Mouse (Mus musculus) MEL (cell line): ENCODE measurements around the gene Ext2. TPM values are rescaled to one million over a fixed set of nuclear protein-coding genes. Genes with fewer than 3 reads are reported as not detected.

Experiments
- DNase-seq: peaks from one replicate; pipeline ENCODE4 v3.0.0; 2011; ENCODE audit warnings: low read depth, low spot score
- H3K27ac ChIP-seq: 2 replicates; pipeline ENCODE4 v1.5.1; 2012; ENCODE audit warnings: low read depth, mild to moderate bottlenecking, control low read depth, low read length, moderate library complexity; ENCODE audit not compliant: control insufficient read depth
- H3K27me3 ChIP-seq, 2 experiments: fragments of 150-350 bp in 1 of 2; sonication (generic) in 1 of 2; 2 replicates each; pipeline ENCODE4 v1.6.1; 2012; ENCODE audit warnings: low read length in 2 of 2, mild to moderate bottlenecking in 2 of 2, improper control_type of control experiment in 1 of 2, moderate library complexity in 1 of 2; ENCODE audit not compliant: insufficient read depth in 2 of 2, control insufficient read depth in 1 of 2
- H3K36me3 ChIP-seq, 2 experiments: 2 replicates each; pipeline ENCODE4 v1.6.1; 2012 to 2014; ENCODE audit warnings: low read length in 2 of 2, improper control_type of control experiment in 1 of 2, inconsistent platforms in 1 of 2, mild to moderate bottlenecking in 1 of 2; ENCODE audit not compliant: insufficient read depth in 2 of 2, control insufficient read depth in 1 of 2
- H3K4me1 ChIP-seq, 2 experiments: fragments of 150-350 bp in 1 of 2; sonication (generic) in 1 of 2; 2 replicates each; pipeline ENCODE4 v1.6.1; 2012; ENCODE audit warnings: low read length in 2 of 2, improper control_type of control experiment in 1 of 2, mild to moderate bottlenecking in 1 of 2; ENCODE audit not compliant: insufficient read depth in 2 of 2, control insufficient read depth in 1 of 2
- H3K4me3 ChIP-seq, 2 experiments: fragments of 150-350 bp in 1 of 2; sonication (generic) in 1 of 2; 2 replicates each; pipeline ENCODE4 v1.5.1; 2012; ENCODE audit warnings: low read depth in 2 of 2, low read length in 2 of 2, mild to moderate bottlenecking in 2 of 2, moderate library complexity in 2 of 2, control low read depth in 1 of 2, improper control_type of control experiment in 1 of 2; ENCODE audit not compliant: control insufficient read depth in 1 of 2, insufficient read depth in 1 of 2
- H3K79me2 ChIP-seq: 2 replicates; pipeline ENCODE4 v1.6.1; 2012; ENCODE audit warnings: mild to moderate bottlenecking, low read length, moderate library complexity; ENCODE audit not compliant: control insufficient read depth, poor library complexity, insufficient read depth
- H3K9ac ChIP-seq: 2 replicates; pipeline ENCODE4 v1.6.1; 2012; ENCODE audit warnings: low read depth, mild to moderate bottlenecking, control low read depth, low read length, moderate library complexity; ENCODE audit not compliant: control insufficient read depth, poor library complexity, severe bottlenecking
- H3K9me3 ChIP-seq: fragments of 150-350 bp; sonication (generic); replicated peaks from 2 replicates; pipeline ENCODE4 v1.6.1; 2012; ENCODE audit warnings: mild to moderate bottlenecking, low read length, improper control_type of control experiment, moderate library complexity; ENCODE audit not compliant: insufficient read depth
- BHLHE40 ChIP-seq: IDR thresholded peaks from 2 replicates; pipeline ENCODE4 v1.6.1; 2012; ENCODE audit warnings: low read depth, mild to moderate bottlenecking, inconsistent platforms, low read length, improper control_type of control experiment, borderline replicate concordance
- CHD2 ChIP-seq: IDR thresholded peaks from 2 replicates; pipeline ENCODE4 v1.6.1; 2011; ENCODE audit warnings: low read length, improper control_type of control experiment
- E2F4 ChIP-seq: IDR thresholded peaks from 2 replicates; pipeline ENCODE4 v1.6.1; 2011; ENCODE audit warnings: low read depth, low read length, improper control_type of control experiment, borderline replicate concordance
- ELF1 ChIP-seq: IDR thresholded peaks from 2 replicates; pipeline ENCODE4 v1.6.1; 2014; ENCODE audit warnings: low read depth, mild to moderate bottlenecking, inconsistent platforms, low read length, improper control_type of control experiment, moderate library complexity
- EP300 ChIP-seq, 2 experiments: IDR thresholded peaks; 2 replicates each; pipeline ENCODE4 v1.6.1; 2011; ENCODE audit warnings: improper control_type of control experiment in 2 of 2, low read length in 2 of 2, low read depth in 1 of 2, mild to moderate bottlenecking in 1 of 2
- ETS1 ChIP-seq: IDR thresholded peaks from 2 replicates; pipeline ENCODE4 v1.6.1; 2012; ENCODE audit warnings: low read depth, mild to moderate bottlenecking, inconsistent platforms, low read length, improper control_type of control experiment, moderate library complexity
- GABPA ChIP-seq: IDR thresholded peaks from 2 replicates; pipeline ENCODE4 v1.6.1; 2012; ENCODE audit warnings: low read depth, mild to moderate bottlenecking, inconsistent platforms, low read length, improper control_type of control experiment, moderate library complexity
- GATA1 ChIP-seq: IDR thresholded peaks from 2 replicates; pipeline ENCODE4 v1.6.1; 2011; ENCODE audit warnings: low read depth, low read length, improper control_type of control experiment
- MAFK ChIP-seq: IDR thresholded peaks from 2 replicates; pipeline ENCODE4 v1.6.1; 2011; ENCODE audit warnings: low read depth, mild to moderate bottlenecking, low read length, improper control_type of control experiment, borderline replicate concordance
- MAX ChIP-seq: IDR thresholded peaks from 2 replicates; pipeline ENCODE4 v1.6.1; 2011; ENCODE audit warnings: low read length, improper control_type of control experiment
- MXI1 ChIP-seq: IDR thresholded peaks from 2 replicates; pipeline ENCODE4 v1.6.1; 2011; ENCODE audit warnings: mild to moderate bottlenecking, low read depth, low read length, improper control_type of control experiment
- MYB ChIP-seq: IDR thresholded peaks from 2 replicates; pipeline ENCODE4 v1.6.1; 2011; ENCODE audit warnings: mild to moderate bottlenecking, low read depth, low read length, improper control_type of control experiment
- POLR2AphosphoS2 ChIP-seq: IDR thresholded peaks from 2 replicates; pipeline ENCODE4 v1.6.1; 2011; ENCODE audit warnings: low read length, improper control_type of control experiment
- SIN3A ChIP-seq: IDR thresholded peaks from 2 replicates; pipeline ENCODE4 v1.6.1; 2012; ENCODE audit warnings: low read length, improper control_type of control experiment, inconsistent platforms
- SMC3 ChIP-seq: IDR thresholded peaks from 2 replicates; pipeline ENCODE4 v1.6.1; 2011; ENCODE audit warnings: low read depth, low read length, improper control_type of control experiment
- TBP ChIP-seq: IDR thresholded peaks from 2 replicates; pipeline ENCODE4 v1.8.0; 2011; ENCODE audit warnings: low read depth, low read length, improper control_type of control experiment
- TCF12 ChIP-seq: IDR thresholded peaks from 2 replicates; pipeline ENCODE4 v1.6.1; 2014; ENCODE audit warnings: low read depth, mild to moderate bottlenecking, inconsistent platforms, low read length, improper control_type of control experiment, moderate library complexity
- ZC3H11A ChIP-seq: IDR thresholded peaks from 2 replicates; pipeline ENCODE4 v1.6.1; 2012; ENCODE audit warnings: low read depth, mild to moderate bottlenecking, inconsistent platforms, low read length, improper control_type of control experiment
- ZNF384 ChIP-seq: IDR thresholded peaks from 2 replicates; pipeline ENCODE4 v1.6.1; 2012; ENCODE audit warnings: low read depth, mild to moderate bottlenecking, inconsistent platforms, low read length, improper control_type of control experiment
- polyA plus RNA-seq, 2 experiments: library from polyadenylated mRNA; stranded (reverse) in 1 of 2; unstranded in 1 of 2; fragments of >175 nt in 1 of 2; fragments of >200 nt in 1 of 2; gene quantifications; 2 replicates each; pipeline versions ENCODE4 v1.2.1 to v1.2.4; 2012; ENCODE audit warnings: low replicate concordance in 2 of 2, low read depth in 1 of 2; ENCODE audit not compliant: insufficient read length in 2 of 2, insufficient read depth in 1 of 2, missing spikeins in 1 of 2
- total RNA-seq: library from RNA; depleted of rRNA; stranded (reverse); fragments of 300-350 nt; gene quantifications from 2 replicates; pipeline ENCODE4 v1.2.3, GENCODE M21; 2012

Gene Ext2
- total and polyA plus RNA-seq, 3 experiments = 33.7 to 66.8 TPM; not detected in 1

- TF ChIP-seq EP300 (IDR thresholded peaks at IDR 0.05; ENCODE audit: low read depth in 1 of 2, low read length in 2 of 2) = no peak
- TF ChIP-seq ETS1 = no peak
- no peak for TF ChIP-seq MYB
- no peak for TF ChIP-seq ZC3H11A
- no peak for TF ChIP-seq E2F4
- TF ChIP-seq, all 39 proteins: peak for 0
Observed at GRCm38 (mm10) chr2:93758298-93758697, 64.1 kb downstream of the Ext2 start (continued).

- Histone ChIP-seq H3K4me3 (no peak overlapping the region), H3K27me3 (no peaks in the 10 kb centered on the region), H3K9ac (no peak overlapping the region), H3K79me2 (no peaks in the 10 kb centered on the region), H3K36me3 (no peaks in the 10 kb centered on the region; a peak in 1 of 4 replicates), H3K27ac (no peak overlapping the region), H3K9me3 (no peaks in the 10 kb centered on the region), H3K4me1 (no peaks in the 10 kb centered on the region)
- TF ChIP-seq GABPA = no peak
- no peak for TF ChIP-seq GATA1
- no peak for TF ChIP-seq ELF1
- no peak for TF ChIP-seq MAFK
- no peak for TF ChIP-seq EP300 (IDR thresholded peaks at IDR 0.05; ENCODE audit: low read depth in 1 of 2, low read length in 2 of 2)
- no peak for TF ChIP-seq TCF12
- no peak for TF ChIP-seq SIN3A
- DNase-seq = no peak
Observed at GRCm38 (mm10) chr2:93754366-93754765, 68.0 kb downstream of the Ext2 start.

- no peak overlapping the region for H3K27ac ChIP-seq
- H3K36me3 ChIP-seq = no peaks in the 10 kb centered on the region
- TF ChIP-seq MXI1 = no peak
- TF ChIP-seq ZNF384 = no peak
- no peak for TF ChIP-seq POLR2AphosphoS2
- no peak for TF ChIP-seq CHD2
- no peak for TF ChIP-seq SMC3
- no peak for TF ChIP-seq MAFK
- no peak for TF ChIP-seq BHLHE40
- TF ChIP-seq ZC3H11A = no peak
- TF ChIP-seq EP300 (IDR thresholded peaks at IDR 0.05; ENCODE audit: low read depth in 1 of 2, low read length in 2 of 2) = no peak
- no peak for TF ChIP-seq GATA1
- no peak for TF ChIP-seq TCF12
- TF ChIP-seq TBP = no peak
- no peak for TF ChIP-seq MAX
- TF ChIP-seq ETS1 = no peak
- TF ChIP-seq, all 39 proteins: peak for 0
- Histone ChIP-seq H3K27me3 (no peaks in the 10 kb centered on the region), H3K79me2 (no peaks in the 10 kb centered on the region), H3K4me1 (no peaks in the 10 kb centered on the region), H3K9me3 (no peaks in the 10 kb centered on the region), H3K9ac (no peak overlapping the region), H3K4me3 (no peak overlapping the region)
- DNase-seq = no peak
Observed at GRCm38 (mm10) chr2:93753147-93753758, 69.1 kb downstream of the Ext2 start.
